ENCODE assay signal across 21 mouse cellular contexts in the genomic region with DNA sequence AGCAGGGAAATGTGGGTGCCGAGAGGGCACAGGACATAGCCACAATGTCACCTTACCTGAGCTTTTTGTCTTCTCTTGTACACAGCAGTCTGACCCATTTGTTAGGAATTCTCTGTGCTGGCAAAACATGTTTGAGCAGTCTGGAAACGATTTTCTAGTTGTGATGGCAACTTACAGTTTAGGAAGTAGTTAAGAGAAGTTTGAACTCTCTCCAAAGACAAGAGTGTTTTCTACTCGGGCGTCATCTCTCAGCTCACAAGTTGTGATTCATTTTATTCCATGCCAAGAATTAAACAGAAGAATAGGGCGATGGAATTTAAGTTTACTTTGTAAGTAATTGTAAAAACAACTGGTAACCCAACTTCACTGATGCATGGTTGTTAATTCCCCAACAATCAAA. TPM values are rescaled to one million over a fixed set of nuclear protein-coding genes. Genes with fewer than 3 reads are reported as not detected.
DNase-seq lines count a peak whose midpoint lies in the region; ATAC-seq and TF ChIP-seq lines count a peak whose summit lies in the region.
"Had no signal": no experiment of that assay in that cellular context is flagged by ENCODE, and none has a peak within 500 bp of the region (broad histone marks: within the 10 kb centered on the region; RNA-seq: fewer than 3 reads in every experiment).

No protein-coding gene starts in this region.

- H3K36me3 ChIP-seq in hindbrain, postnatal 0 days (ENCODE audit: insufficient read depth, low read length): no peaks in the 10 kb centered on the region
- H3K36me3 ChIP-seq: heart, embryonic 13.5 days; hindbrain, embryonic 15.5 days had no signal

- DNase-seq in frontal cortex, postnatal 36 days (ENCODE audit: low spot score in 2 of 2): no peak
- peak; percentile 51 for DNase-seq in 3T3-L1 (ENCODE audit: low read depth, low spot score)
- peak; percentile 35 for DNase-seq in brain, adult 2 months (ENCODE audit: low read depth, low spot score)
- no peak for DNase-seq in hindbrain, postnatal 0 days (ENCODE audit: low spot score)
- no peak for DNase-seq in cerebellum, postnatal 10 days
- DNase-seq: adrenal gland, adult 8-10 months; adrenal gland, postnatal 36 days; cerebellum, adult 11-12 months; embryo, embryonic 11 days; forebrain, postnatal 0 days; gastrocnemius, postnatal 10 days; heart, postnatal 36 days; kidney, adult 8-10 months had no signal

- no peaks in the 10 kb centered on the region for H3K9me3 ChIP-seq in hindbrain, postnatal 0 days (ENCODE audit: low read length)
- H3K9me3 ChIP-seq: forebrain, embryonic 13.5 days; heart, embryonic 13.5 days; hindbrain, embryonic 15.5 days had no signal

- TF ChIP-seq CTCF in embryonic fibroblast, embryonic 13.5 days (IDR thresholded peaks at IDR 0.05; ENCODE audit: borderline replicate concordance, insufficient read depth, low read length): no peak
- no peak for TF ChIP-seq CTCF in hindbrain, postnatal 0 days (IDR thresholded peaks at IDR 0.05; ENCODE audit: low read depth)

- H3K4me2 ChIP-seq in hindbrain, postnatal 0 days (ENCODE audit: low read depth, low read length): no peak overlapping the region
- H3K4me2 ChIP-seq: forebrain, embryonic 13.5 days; heart, embryonic 13.5 days; hindbrain, embryonic 15.5 days had no signal

- H3K27me3 ChIP-seq in hindbrain, postnatal 0 days (ENCODE audit: insufficient read depth, low read length): no peaks in the 10 kb centered on the region
- H3K27me3 ChIP-seq: CH12.LX; forebrain, embryonic 13.5 days; heart, embryonic 13.5 days; hindbrain, embryonic 15.5 days had no signal

- H3K4me1 ChIP-seq in embryonic fibroblast, embryonic 13.5 days (ENCODE audit: control insufficient read depth, insufficient read depth, low read length): peaks cover 6% of the 10 kb centered on the region
- H3K4me1 ChIP-seq in hindbrain, postnatal 0 days (ENCODE audit: insufficient read depth, low read length): peaks cover 5% of the 10 kb centered on the region; the same call in 1 of the 2 replicates
- H3K4me1 ChIP-seq: forebrain, embryonic 13.5 days had no signal

- WGBS in hindbrain, postnatal 0 days: 63% methylated on average over 5 of the region's 5 CpGs

- 0 out of 2 replicates have a peak overlapping the region, but pooled peaks have one; percentile 20 for H3K27ac ChIP-seq in embryonic fibroblast, embryonic 13.5 days (ENCODE audit: insufficient read depth, low read length)
- H3K27ac ChIP-seq in hindbrain, postnatal 0 days: no peak overlapping the region
- H3K27ac ChIP-seq: forebrain, embryonic 13.5 days; heart, embryonic 13.5 days; hindbrain, embryonic 15.5 days had no signal

- TF ChIP-seq POLR2A in embryonic fibroblast, embryonic 13.5 days (IDR thresholded peaks at IDR 0.05; ENCODE audit: low read depth, low read length): no peak

- H3K9ac ChIP-seq in hindbrain, postnatal 0 days (replicated peaks; ENCODE audit: low read length): no peak overlapping the region
- H3K9ac ChIP-seq: forebrain, embryonic 13.5 days; forebrain, postnatal 0 days; heart, embryonic 13.5 days; hindbrain, embryonic 15.5 days had no signal

- ATAC-seq in frontal cortex, adult (ENCODE audit: low TSS enrichment): peak; percentile 64; the same call in 1 of the 2 replicates
- ATAC-seq in hindbrain, postnatal 0 days: no peak
- ATAC-seq: forebrain, embryonic 13.5 days; forebrain, postnatal 0 days; inflammation-experienced regulatory T-cells, adult 6 months; intestine, postnatal 0 days had no signal

- no peak overlapping the region for H3K4me3 ChIP-seq in embryonic fibroblast, embryonic 13.5 days (ENCODE audit: insufficient read depth, low read length)
- H3K4me3 ChIP-seq in hindbrain, postnatal 0 days (ENCODE audit: low read length): no peak overlapping the region
- H3K4me3 ChIP-seq: forebrain, embryonic 13.5 days; heart, embryonic 13.5 days; hindbrain, embryonic 15.5 days had no signal

RNA-seq across cellular contexts. Expression of a gene that starts 52.5 kb away (rescaled TPM):
- polyA plus RNA-seq in embryonic fibroblast, embryonic 13.5 days (2011; ENCODE audit: insufficient read length, low read depth, missing spikeins): 160 and 175 TPM in 2 replicates
- total RNA-seq in hindbrain, postnatal 0 days (2014; rRNA removed): 105 and 110 TPM in 2 replicates
- polyA plus RNA-seq in hindbrain, postnatal 0 days (2015; fragmentation: Nextera tagmentation; extraction: Ambion mirVana): 103 and 107 TPM in 2 replicates
- total RNA-seq: CH12.LX had no signal

Comparison
In these comparisons a context has a peak if more than half of its experiments do, and no peak if none do; other contexts are left out.
1. DNase-seq: peak in 3T3-L1 (single experiment) and brain, adult 2 months (single experiment); none in frontal cortex, postnatal 36 days (0 of 2), hindbrain, postnatal 0 days (single experiment) and cerebellum, postnatal 10 days (0 of 2).